Mouse (Mus musculus) limb, embryonic 14.5 days (tissue): ENCODE measurements at regions not wholly inside any gene's neighbourhood (a gene's known extent, or its start where the extent isn't known, plus 50 kb on each side); places are given as distances from the start of the nearest gene placed in this dataset.

Experiments used
- ATAC-seq: fragments of 200-750 bp; cut with Nextera tagmentation; 2 replicates; pipeline ENCODE4 v1.8.0; 2017; ENCODE audit warnings: low read depth, moderate number of reproducible peaks, moderate TSS enrichment; ENCODE audit not compliant: low FRiP score
- DNase-seq: peaks from one replicate; pipeline ENCODE4 v3.0.0-alpha.2; 2015; ENCODE audit warnings: low spot score
- H3K27ac ChIP-seq: fragments of 300-500 bp; sonication (generic); replicated peaks from 2 replicates; pipeline ENCODE4 v1.5.1; 2014; ENCODE audit warnings: low read depth, mild to moderate bottlenecking, low read length, moderate library complexity, mixed read lengths
- H3K27me3 ChIP-seq: fragments of 300-500 bp; sonication (generic); 2 replicates; pipeline ENCODE4 v1.6.1; 2014; ENCODE audit warnings: low read length, mixed read lengths; ENCODE audit not compliant: control insufficient read depth, insufficient read depth
- H3K36me3 ChIP-seq: fragments of 300-500 bp; sonication (generic); 2 replicates; pipeline ENCODE4 v1.6.1; 2014; ENCODE audit warnings: mild to moderate bottlenecking, low read length, moderate library complexity, mixed read lengths; ENCODE audit not compliant: control insufficient read depth, insufficient read depth
- H3K4me1 ChIP-seq: fragments of 300-500 bp; sonication (generic); 2 replicates; pipeline ENCODE4 v1.6.1; 2014; ENCODE audit warnings: antibody characterized with exemption, low read length, mixed read lengths; ENCODE audit not compliant: control insufficient read depth, insufficient read depth
- H3K4me2 ChIP-seq: fragments of 300-500 bp; sonication (generic); replicated peaks from 2 replicates; pipeline ENCODE4 v1.6.1; 2014; ENCODE audit warnings: low read depth, mild to moderate bottlenecking, low read length, moderate library complexity; ENCODE audit not compliant: severe bottlenecking
- H3K4me3 ChIP-seq: fragments of 300-500 bp; sonication (generic); replicated peaks from 2 replicates; pipeline ENCODE4 v1.5.1; 2014; ENCODE audit warnings: low read length
- H3K9ac ChIP-seq: fragments of 300-500 bp; sonication (generic); 2 replicates; pipeline ENCODE4 v1.6.1; 2014; ENCODE audit warnings: mild to moderate bottlenecking, low read depth, low read length, moderate library complexity; ENCODE audit not compliant: severe bottlenecking
- H3K9me3 ChIP-seq: fragments of 300-500 bp; sonication (generic); 2 replicates; pipeline ENCODE4 v1.6.1; 2016; ENCODE audit warnings: low read length; ENCODE audit not compliant: control insufficient read depth
- POLR2A ChIP-seq: fragments of 200-500 bp; IDR thresholded peaks from 2 replicates; pipeline ENCODE4 v1.8.0; 2012; ENCODE audit warnings: inconsistent platforms, mild to moderate bottlenecking, moderate library complexity, borderline replicate concordance; ENCODE audit not compliant: insufficient read depth, insufficient read length; ENCODE audit errors: extremely low read depth
- WGBS: fragments of 180-500 bp; shearing (Covaris S2); extraction: QIAGEN DNeasy Blood & Tissue Kit; methylation state at CpG from one replicate; pipeline ENCODE4 v1.1.7; 2014; 5-methylcytosine and 5-hydroxymethylcytosine counted together

DNA sequence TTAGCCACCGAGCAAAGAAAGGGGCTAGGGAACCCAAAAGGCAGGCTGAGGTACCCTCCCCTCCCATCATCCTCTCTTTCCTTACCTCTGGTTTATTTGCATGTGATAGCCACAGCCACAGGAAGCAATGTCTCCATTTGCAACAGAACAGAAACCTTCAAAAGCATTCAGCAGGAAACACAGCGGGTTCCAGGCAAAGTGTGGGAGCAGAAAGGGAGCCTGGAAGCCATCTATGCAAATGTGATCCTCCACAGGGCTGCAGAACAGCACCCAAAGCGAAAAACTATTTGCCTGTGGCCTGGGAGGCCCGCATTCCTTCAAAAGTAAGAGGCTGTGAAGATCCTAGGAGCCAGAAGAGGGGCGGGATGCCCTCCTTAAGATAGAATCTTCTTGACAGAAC, 177.6 kb downstream of the Sox9 start:
- Histone ChIP-seq H3K27ac (no peak overlapping the region), H3K27me3 (no peaks in the 10 kb centered on the region), H3K9me3 (no peaks in the 10 kb centered on the region), H3K4me2 (no peak overlapping the region), H3K4me1 (0 out of 2 replicates have a peak, but pooled peaks cover 9% of the 10 kb centered on the region), H3K36me3 (no peaks in the 10 kb centered on the region), H3K9ac (no peak overlapping the region), H3K4me3 (no peak overlapping the region)
- no peak for TF ChIP-seq POLR2A
- whole genome bisulfite sequencing: 14% methylated on average over 5 of the region's 5 CpGs
- DNase-seq (no peak), ATAC-seq (no peak)

GRCm38 (mm10) chr11:112973286-112973685, 191.3 kb downstream of the Sox9 start:
- Histone ChIP-seq H3K4me2 (no peak overlapping the region), H3K9ac (no peak overlapping the region), H3K27ac (no peak overlapping the region), H3K4me1 (peaks cover 13% of the 10 kb centered on the region), H3K4me3 (no peak overlapping the region), H3K9me3 (no peaks in the 10 kb centered on the region), H3K27me3 (no peaks in the 10 kb centered on the region), H3K36me3 (no peaks in the 10 kb centered on the region)
- 62% methylated on average over 8 of the region's 8 CpGs for WGBS
- DNase-seq (no peak), ATAC-seq (no peak)
- TF ChIP-seq POLR2A: no peak

GRCm38 (mm10) chr11:112974893-112975292, 192.9 kb downstream of the Sox9 start:
- H3K27ac ChIP-seq: no peak overlapping the region
- H3K4me1 ChIP-seq: peaks cover 22% of the 10 kb centered on the region
- no peak overlapping the region for H3K9ac ChIP-seq
- TF ChIP-seq POLR2A: no peak
- no peaks in the 10 kb centered on the region for H3K36me3 ChIP-seq
- no peak for ATAC-seq
- no peaks in the 10 kb centered on the region for H3K27me3 ChIP-seq
- 83% methylated on average over 7 of the region's 7 CpGs for WGBS
- no peaks in the 10 kb centered on the region for H3K9me3 ChIP-seq
- DNase-seq: no peak
- H3K4me2 ChIP-seq: no peak overlapping the region
- no peak overlapping the region for H3K4me3 ChIP-seq

DNA sequence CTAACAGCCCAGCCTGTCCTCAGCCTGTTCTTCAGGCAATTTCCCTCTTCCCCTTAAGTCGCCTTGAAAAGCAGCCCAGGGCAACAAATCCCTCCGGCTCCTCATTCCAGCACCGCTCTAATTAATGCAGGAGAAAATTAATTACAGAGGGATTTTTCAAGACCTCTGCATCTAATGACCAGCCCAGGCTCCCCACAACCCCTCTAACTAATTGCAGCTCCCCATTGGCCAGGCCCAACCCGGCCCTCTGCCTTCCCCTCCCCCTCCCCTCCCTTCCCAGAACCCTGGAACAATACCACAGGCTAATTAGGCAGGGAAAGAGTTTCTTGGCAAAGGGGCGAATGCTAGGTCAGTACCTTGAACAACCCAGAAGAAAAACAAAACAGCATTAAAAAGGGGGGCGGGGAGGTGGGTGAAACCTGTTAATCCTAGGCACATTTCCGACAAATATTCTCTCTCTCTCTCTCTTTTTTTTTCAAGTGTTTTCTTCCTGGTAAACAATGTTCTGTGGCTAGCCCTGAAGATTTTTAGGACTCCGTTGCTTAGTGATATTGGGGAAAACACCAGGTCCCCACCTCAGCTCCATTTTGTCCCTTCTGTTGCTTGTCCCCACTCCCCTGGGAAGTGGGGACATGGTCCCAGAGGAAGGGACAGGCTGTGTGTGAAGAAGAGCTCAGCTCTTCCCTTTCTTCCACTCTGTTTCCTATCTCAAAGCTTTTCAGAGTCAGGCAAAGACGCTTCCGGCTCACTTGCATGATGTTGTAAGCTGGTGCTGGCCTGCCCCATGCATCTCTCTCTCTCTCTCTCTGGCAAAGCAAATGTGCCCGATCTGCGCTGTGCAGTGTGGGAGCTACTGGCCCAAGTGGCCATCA, 195.1 kb downstream of the Sox9 start:
- Histone ChIP-seq H3K4me3 (no peak overlapping the region), H3K4me1 (peaks cover 23% of the 10 kb centered on the region), H3K27me3 (no peaks in the 10 kb centered on the region), H3K4me2 (no peak overlapping the region), H3K9me3 (no peaks in the 10 kb centered on the region), H3K27ac (no peak overlapping the region), H3K36me3 (no peaks in the 10 kb centered on the region), H3K9ac (no peak overlapping the region)
- WGBS: 15% methylated on average over 12 of the region's 12 CpGs
- TF ChIP-seq POLR2A: no peak
- DNase-seq (no peak), ATAC-seq (no peak)

GRCm38 (mm10) chr11:112978884-112979283, 196.9 kb downstream of the Sox9 start:
- DNase-seq: no peak

DNA sequence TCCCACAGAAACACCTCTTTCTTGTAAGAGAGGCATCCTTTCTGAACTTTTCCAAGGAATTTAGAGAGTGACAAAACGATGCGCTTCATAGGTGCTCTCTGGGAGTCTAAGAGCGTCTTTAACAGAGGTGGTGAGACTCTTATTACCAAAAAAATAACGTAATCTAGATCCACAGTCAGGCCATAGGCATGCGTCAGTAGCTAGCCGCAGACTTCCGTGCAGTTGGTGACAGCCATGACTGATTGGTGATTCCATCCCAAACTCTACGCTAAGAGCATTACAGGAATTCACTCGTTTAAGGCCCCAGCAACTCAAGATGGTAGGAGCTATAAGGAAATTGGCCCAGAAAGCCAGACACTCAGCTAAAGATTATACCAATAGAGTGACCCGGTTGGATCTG, 197.4 kb downstream of the Sox9 start:
- DNase-seq: no peak
- H3K4me1 ChIP-seq: peaks cover 32% of the 10 kb centered on the region
- H3K4me2 ChIP-seq: no peak overlapping the region
- no peaks in the 10 kb centered on the region for H3K9me3 ChIP-seq
- ATAC-seq: no peak
- H3K27ac ChIP-seq: no peak overlapping the region
- no peak overlapping the region for H3K4me3 ChIP-seq
- H3K27me3 ChIP-seq: no peaks in the 10 kb centered on the region
- 74% methylated on average over 10 of the region's 10 CpGs for WGBS
- no peak overlapping the region for H3K9ac ChIP-seq
- H3K36me3 ChIP-seq: no peaks in the 10 kb centered on the region
- no peak for TF ChIP-seq POLR2A

More at GRCm38 (mm10) chr11:112978884-112979283, 196.9 kb downstream of the Sox9 start:
- Histone ChIP-seq H3K9me3 (no peaks in the 10 kb centered on the region), H3K36me3 (no peaks in the 10 kb centered on the region), H3K4me2 (no peak overlapping the region), H3K9ac (no peak overlapping the region), H3K27ac (no peak overlapping the region), H3K27me3 (no peaks in the 10 kb centered on the region), H3K4me1 (peaks cover 32% of the 10 kb centered on the region), H3K4me3 (no peak overlapping the region)
- 40% methylated on average over 6 of the region's 6 CpGs for WGBS
- no peak for TF ChIP-seq POLR2A
- ATAC-seq: no peak
